Mouse (Mus musculus): ENCODE measurements around the gene Plekhm2.

Gene Plekhm2

DNA sequence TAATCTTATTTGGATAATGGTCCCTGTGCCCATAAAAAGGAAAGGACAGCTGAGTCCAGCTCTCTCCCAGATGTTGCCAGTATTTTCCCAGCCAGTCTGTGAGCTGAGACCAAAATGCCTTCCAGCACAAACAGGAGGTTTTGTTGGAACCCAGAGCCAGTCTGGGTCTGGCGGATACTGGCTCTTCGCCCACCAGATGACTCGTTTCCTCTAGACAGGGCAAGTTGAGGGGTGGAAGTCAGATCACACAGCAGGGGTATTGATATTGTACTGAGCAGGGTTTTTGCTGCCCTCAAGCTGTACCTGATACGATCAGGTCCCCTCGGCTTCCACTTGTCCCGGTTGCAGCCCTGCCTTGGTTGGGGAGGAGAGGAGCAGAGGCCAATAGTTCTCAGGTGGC, 55.2 kb downstream of the Plekhm2 start:
- ChIA-PET POLR2A (interaction anchor here in 1 of 4 experiments (0.6 to 1.9 kb wide), 4 partner anchors 9 to 1687 kb away, joined by 3 to 7 read pairs (median 3); partner anchors contain the start of gene Epha2), CTCF (interaction anchor here in 2 of 4 experiments (0.6 to 1.2 kb wide), 2 partner anchors 177 to 214 kb away, joined by 3 read pairs; no protein-coding TSS in a partner anchor)

DNA sequence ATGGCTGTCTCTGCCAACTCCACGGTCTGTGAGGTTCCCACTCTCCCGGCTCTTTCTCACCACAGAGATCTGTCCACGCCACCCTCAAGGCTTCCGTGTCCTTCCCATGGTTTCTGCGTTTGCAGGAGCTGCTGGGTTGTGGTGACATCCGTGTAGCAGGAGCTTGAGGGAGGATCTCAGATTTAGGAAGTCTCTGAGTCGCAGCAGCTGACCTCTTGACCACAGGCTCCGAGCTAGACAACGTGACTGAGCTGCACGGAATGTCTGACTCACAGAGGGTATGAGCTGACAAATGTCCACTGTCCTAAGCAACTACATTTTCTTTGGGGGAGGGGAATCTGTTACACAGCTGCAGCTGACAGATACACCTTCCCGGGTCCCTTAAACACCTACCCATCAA, 58.8 kb downstream of the Plekhm2 start, which contains the start of gene Fblim1:
Gene Fblim1, minus strand, starts transcription at position 236 of the 400 bp plus-strand sequence.
- ChIA-PET CTCF (interaction anchor here (1.0 to 5.0 kb wide), 8 partner anchors 9 to 175 kb away, joined by 3 to 28 read pairs (median 3); partner anchors contain the start of genes Tmem82 (in 2 of the 4) and Slc25a34 (in 1 of the 4)), POLR2A (interaction anchor here (0.6 to 9.7 kb wide), 19 partner anchors 8 to 1380 kb away, joined by 3 to 84 read pairs (median 3); partner anchors contain the start of genes Casp9 (in 1 of the 4) and Tmem82 (in 1 of the 4))

DNA sequence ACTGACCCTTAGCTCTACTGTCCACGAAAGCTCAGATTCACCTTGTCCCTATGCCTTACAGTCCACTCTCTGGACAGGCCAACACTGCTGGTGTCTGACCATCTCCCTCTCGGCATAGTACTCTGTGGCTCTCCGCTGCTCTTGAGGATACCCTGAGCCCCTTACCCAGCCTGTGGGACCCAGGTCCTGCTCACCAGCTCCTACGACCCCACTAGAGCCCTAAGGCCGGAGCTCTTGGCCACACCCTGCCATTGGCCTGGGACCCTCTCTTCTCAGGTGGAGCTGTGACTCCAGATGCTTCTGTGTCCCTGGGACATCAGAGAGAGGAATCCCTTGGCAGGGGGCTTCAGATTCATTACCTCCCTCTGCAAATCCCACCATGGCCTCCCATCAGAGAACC, 59.3 kb downstream of the Plekhm2 start:
- ChIA-PET POLR2A (interaction anchor here (0.6 to 9.7 kb wide), 15 partner anchors 10 to 1380 kb away, joined by 3 to 84 read pairs (median 3); partner anchors contain the start of genes Casp9 (in 1 of the 4) and Tmem82 (in 1 of the 4)), CTCF (interaction anchor here (1.0 to 5.0 kb wide), 8 partner anchors 10 to 174 kb away, joined by 3 to 28 read pairs (median 3); partner anchors contain the start of genes Tmem82 (in 2 of the 4) and Slc25a34 (in 1 of the 4))

DNA sequence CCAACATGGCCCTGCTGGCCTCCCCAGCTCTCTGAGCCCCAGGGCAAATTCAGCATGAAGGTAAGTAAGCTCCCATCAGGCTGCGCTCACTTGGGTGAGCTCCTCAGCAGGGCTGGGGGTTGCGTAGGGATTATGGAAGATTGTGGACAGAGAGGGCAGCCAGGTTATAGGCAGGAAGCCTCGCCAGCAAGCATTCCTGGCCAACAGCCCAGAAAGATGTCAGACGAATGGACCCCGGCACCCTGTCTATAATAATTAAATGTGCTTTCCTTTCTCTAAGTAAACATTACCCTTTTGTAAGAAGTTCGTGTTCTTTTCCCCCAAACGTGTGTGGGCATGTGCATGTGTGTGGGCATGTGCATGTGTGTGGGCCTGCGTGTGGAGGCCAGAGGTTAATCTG, 60.2 kb downstream of the Plekhm2 start:
- POLR2A ChIA-PET = interaction anchor here in 3 of 4 experiments (0.6 to 18.8 kb wide), 7 partner anchors 12 to 161 kb away, joined by 3 to 336 read pairs (median 6); partner anchors contain the start of gene Tmem82 (in 1 of the 3)

DNA sequence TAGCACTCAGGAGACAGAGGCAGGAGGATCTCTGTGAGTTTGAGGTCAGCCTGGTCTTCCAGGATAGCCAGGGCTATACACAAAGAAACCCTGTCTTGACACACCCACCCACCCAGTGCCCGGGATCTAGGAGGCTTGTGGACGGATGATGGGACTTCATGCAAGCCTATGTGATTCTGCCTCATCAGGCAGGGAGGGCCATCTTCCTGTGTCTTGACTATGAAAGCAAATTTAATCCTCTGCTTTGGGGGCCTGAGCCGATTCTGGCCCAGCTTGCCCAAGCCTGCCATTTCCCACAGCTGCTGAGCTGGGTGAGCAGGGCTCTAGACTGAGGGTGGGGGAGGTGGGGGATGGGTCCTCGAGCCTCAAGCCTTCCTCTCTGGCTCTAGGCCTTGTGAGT, 60.8 kb downstream of the Plekhm2 start:
- ChIA-PET POLR2A (interaction anchor here in 3 of 4 experiments (0.6 to 18.8 kb wide), 9 partner anchors 9 to 162 kb away, joined by 3 to 336 read pairs (median 5); partner anchors contain the start of gene Tmem82 (in 2 of the 3)), CTCF (interaction anchor here (0.6 to 5.0 kb wide), 6 partner anchors 12 to 350 kb away, joined by 3 to 28 read pairs (median 6); partner anchors contain the start of gene Tmem82 (in 1 of the 4))

More for the DNA sequence above, 60.2 kb downstream of the Plekhm2 start:
- CTCF ChIA-PET = interaction anchor here in 2 of 4 experiments (1.9 to 5.0 kb wide), 2 partner anchors 13 kb away, joined by 5 to 28 read pairs; partner anchors contain the start of gene Tmem82 (in 1 of the 2)

DNA sequence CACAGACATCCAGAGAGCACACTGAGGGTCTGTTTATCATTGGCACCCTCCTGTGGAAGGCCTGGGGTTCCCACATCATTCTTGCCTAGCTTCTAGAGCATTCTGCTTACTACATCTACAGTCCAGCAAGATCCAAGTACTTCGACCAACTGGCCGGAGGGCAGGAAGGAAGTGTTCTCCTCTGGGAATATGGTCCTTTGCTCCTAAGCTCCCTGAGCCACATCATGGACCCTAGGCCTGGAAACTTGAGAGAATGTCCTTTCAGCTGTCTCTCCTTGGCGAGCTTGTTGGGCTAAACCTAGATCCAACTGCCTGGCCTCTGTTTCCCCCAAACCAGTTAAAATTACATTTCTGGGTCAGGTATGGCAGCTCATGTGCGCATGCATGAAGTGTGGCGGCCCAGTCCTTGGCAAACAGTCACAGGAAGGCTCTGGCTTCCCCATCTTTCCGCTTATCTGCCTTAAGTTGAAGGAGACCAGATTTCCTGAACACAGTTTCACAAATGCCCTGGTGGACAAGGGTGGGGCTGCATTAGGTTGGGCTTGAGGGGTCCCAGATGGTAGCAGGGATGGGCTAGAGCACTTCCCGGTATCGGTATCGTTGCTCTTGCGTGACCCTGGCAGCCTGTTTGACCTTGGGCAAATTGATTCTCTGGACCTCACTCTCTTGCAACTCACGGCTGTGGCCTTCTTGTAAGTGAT, 62.0 kb downstream of the Plekhm2 start:
- ChIA-PET POLR2A (interaction anchor here (0.8 to 18.8 kb wide), 12 partner anchors 9 to 70 kb away, joined by 3 to 336 read pairs (median 5); partner anchors contain the start of gene Tmem82 (in 2 of the 4)), CTCF (interaction anchor here in 2 of 4 experiments (0.9 to 5.0 kb wide), 5 partner anchors 11 to 172 kb away, joined by 3 to 28 read pairs (median 4); partner anchors contain the start of gene Tmem82 (in 1 of the 2))

DNA sequence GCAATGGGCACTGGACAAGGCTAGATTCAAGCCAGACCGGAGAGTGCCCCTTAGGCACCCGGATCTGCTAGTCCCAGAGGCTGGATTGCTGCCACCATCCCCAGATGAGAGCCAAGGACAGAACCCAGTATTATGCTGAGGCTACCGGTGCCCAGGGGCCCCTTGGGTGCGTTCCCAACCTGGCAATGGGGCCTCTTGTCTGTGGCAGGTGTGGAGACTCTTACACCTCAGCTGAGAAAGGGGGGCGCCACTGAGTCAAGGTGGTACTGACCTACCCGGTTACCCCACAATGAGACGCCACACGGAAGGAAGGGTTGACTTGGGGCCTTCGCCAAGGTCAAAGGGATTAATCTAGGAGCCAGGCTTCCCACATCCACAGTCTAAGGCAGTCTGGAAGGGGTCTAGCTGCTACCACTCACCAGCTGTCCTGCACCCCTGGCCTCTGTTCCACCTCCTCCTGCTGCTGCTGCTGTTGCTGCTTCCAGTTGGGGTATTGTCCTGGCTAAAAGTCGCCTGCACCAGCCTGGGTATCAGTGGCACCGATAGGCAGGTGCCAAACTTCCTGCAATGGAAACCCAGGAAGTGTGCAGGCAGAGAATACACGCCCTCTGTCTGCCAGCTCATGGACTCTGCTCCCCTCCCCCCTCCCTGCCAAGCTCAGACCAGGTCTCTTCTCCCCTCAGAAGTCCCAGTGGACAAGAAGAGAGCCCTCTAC, 63.4 kb downstream of the Plekhm2 start:
- POLR2A ChIA-PET = interaction anchor here in 3 of 4 experiments (0.6 to 18.8 kb wide), 24 partner anchors 9 to 1044 kb away, joined by 3 to 336 read pairs (median 5); partner anchors contain the start of genes Tmem82 (in 3 of the 3), Casp9 (in 1 of the 3) and Slc25a34 (in 1 of the 3)
- CTCF ChIA-PET = interaction anchor here in 3 of 4 experiments (0.6 to 2.0 kb wide), 9 partner anchors 10 to 214 kb away, joined by 3 to 10 read pairs (median 3); partner anchors contain the start of gene Tmem82 (in 2 of the 3)

DNA sequence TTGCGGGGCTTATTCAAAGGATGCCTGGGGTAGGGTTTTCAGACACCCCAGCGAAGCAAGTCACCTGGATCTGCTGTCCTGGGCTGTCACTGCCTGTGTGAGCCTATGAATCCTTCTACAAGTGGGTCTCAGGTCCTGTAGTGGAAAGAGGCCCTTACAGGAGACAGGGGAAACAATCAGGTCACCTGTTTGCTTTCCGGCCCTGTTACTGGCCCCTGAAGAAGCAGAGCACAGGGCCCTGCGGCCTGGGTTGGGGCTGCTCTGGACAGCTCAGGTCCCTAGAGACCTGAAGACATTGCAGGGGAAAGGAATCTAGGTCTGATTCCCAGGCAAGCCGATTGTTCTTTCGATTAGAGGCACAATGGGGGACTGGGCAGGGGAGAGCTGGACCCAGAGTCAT, 64.3 kb downstream of the Plekhm2 start:
- ChIA-PET POLR2A (interaction anchor here (0.6 to 18.8 kb wide), 22 partner anchors 9 to 1043 kb away, joined by 3 to 336 read pairs (median 6); partner anchors contain the start of genes Tmem82 (in 2 of the 4), Casp9 (in 1 of the 4) and Slc25a34 (in 1 of the 4)), CTCF (interaction anchor here (0.7 to 2.0 kb wide), 8 partner anchors 9 to 213 kb away, joined by 3 to 10 read pairs (median 4); partner anchors contain the start of gene Tmem82 (in 1 of the 4))

DNA sequence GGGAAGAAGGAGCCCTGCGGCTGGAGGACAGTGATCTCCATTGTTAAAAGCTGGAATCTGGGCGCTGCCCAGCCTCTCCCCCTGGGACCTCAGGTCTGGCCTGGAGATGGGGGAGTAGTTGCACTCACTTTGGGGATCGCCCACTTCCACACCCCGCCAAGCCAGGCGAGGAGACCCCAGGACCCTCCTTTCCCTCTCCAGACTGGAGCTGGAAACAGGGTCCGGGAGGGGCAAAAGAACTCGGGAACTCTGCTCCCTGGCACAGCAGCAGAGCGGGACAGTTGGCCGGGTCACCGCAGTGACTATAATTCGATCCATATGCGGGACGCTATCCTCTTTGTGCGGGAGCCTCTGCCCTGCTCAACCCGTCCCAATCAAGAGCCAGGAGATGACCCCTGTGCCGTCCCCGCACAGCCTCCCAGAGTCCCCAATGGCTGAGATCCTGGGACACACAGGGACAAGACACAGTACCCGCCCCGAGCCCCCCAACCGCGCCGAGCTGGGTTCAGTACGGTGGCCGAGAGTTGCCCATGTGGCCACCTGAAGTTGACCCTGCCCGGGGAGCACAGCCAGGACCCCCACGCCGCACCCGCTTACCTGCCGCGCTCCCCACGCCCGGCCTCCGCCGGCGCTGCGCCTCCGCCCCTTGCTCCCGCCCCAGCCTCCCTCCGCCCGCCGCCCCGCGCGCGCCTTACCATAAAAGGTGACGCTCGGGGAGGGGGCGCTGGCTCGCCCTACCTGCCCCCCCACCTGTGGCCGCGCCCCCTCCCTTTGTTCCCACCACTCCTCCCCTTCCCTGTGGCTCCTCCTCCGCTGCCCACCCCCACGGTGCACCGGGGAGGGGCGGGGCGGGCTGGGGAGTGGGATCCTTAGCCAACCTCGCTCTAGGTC, 65.2 kb downstream of the Plekhm2 start:
- ChIA-PET POLR2A (interaction anchor here (0.6 to 18.8 kb wide), 40 partner anchors 8 to 472 kb away, joined by 3 to 336 read pairs (median 5); partner anchors contain the start of genes Tmem82 (in 3 of the 4), Slc25a34 (in 2 of the 4), Casp9 (in 1 of the 4) and Ddi2 (in 1 of the 4)), CTCF (interaction anchor here in 3 of 4 experiments (0.7 to 2.0 kb wide), 6 partner anchors 8 to 188 kb away, joined by 3 to 10 read pairs (median 6); partner anchors contain the start of gene Tmem82 (in 2 of the 3))

DNA sequence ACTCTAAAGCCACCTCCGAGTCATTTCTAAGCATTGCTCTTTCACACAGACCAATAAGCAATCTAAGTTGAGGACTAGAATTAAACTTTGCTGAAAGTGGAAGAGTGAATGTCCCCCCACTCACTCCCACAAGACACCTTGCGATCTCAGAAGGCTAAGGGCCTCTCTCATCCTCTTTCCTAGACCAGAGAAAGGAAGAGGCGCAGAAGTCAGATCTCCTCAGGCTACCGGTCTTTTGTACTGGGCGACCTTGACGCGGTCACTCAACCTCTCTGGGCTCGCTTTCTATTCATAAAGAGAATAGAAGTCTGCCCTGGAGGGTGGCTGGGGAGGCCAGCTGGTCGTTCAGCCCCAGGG, 65.8 kb downstream of the Plekhm2 start:
- ChIA-PET CTCF (interaction anchor here in 2 of 4 experiments (0.6 to 1.9 kb wide), 3 partner anchors 19 to 464 kb away, joined by 3 to 8 read pairs (median 5); partner anchors contain the start of gene Tmem82 (in 1 of the 2)), POLR2A (interaction anchor here (0.6 to 18.8 kb wide), 37 partner anchors 8 to 486 kb away, joined by 3 to 336 read pairs (median 5); partner anchors contain the start of genes Tmem82 (in 3 of the 4), Slc25a34 (in 2 of the 4), Casp9 (in 1 of the 4) and Ddi2 (in 1 of the 4))

DNA sequence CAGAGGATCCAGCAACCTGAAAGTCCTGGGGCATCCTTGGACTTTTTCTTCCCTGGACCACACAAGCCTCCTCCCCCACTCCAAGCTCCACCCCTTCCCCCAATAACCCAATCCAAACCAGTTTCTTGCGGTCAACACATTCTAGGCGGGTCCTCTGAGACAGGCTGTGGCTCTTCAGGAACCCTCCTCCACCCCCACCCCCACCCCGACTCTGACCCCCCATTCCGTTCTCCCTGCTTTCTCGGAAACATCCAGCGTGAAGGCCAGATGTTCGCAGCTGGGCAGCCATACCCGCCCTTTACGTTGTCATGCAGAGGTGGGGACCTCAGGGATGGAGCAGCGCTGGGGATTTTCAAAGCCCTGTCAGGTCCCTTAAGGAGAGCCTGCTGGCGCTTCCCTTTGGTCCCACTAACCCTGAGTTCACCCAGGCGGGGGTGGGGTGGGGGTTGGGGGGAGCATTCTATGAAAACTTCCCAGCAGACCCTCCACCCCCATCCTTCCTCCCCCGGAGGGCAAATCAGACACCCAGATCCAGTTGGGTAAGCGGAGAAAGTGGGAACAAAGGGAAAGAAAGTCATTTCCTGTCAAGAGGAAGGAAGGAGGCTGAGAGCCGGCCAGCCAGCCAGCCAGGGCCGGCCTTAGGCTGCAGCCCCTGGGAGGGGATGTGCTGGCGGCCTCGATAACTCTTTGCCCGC, 66.4 kb downstream of the Plekhm2 start:
- CTCF ChIA-PET = interaction anchor here (0.5 to 1.9 kb wide), 12 partner anchors 20 to 463 kb away, joined by 3 to 8 read pairs (median 4); partner anchors contain the start of gene Tmem82 (in 1 of the 4)
- POLR2A ChIA-PET = interaction anchor here (0.5 to 18.8 kb wide), 66 partner anchors 8 to 989 kb away, joined by 3 to 336 read pairs (median 4); partner anchors contain the start of genes Tmem82 (in 3 of the 4), Casp9 (in 2 of the 4), Slc25a34 (in 2 of the 4) and Ddi2 (in 1 of the 4)

DNA sequence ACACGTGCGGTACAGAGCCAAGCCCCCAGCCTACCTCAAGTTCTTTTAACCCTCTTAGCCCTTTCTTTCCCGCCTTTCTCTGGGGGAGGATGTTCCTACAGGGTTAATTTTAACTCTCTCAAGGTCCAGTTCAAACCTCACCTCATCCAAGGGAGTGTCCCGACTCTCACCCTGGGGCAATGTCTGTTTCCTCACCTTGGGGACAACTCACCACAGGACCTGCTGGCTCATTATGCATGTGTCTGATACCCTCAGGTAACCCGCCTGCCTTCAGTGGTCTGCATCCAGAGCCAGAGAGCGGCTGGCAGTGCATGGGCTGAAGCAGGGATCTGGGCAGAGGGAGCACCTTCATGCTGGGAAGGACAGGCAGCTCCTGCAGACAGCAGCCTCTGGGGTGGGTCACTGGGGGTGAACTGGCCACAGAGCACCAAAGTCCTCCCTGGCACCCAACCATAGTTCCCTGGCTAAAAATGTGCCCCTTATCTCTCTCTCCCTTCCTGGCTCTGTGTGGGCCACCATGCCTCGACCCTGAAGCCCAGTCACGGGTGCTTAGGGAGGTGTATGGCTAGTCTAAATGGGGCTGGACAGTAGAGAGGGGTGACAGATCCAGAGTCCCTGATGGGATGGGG, 67.9 kb downstream of the Plekhm2 start:
- POLR2A ChIA-PET = interaction anchor here in 3 of 4 experiments (0.7 to 18.8 kb wide), 8 partner anchors 10 to 197 kb away, joined by 3 to 336 read pairs (median 4); partner anchors contain the start of gene Casp9 (in 1 of the 3)
- CTCF ChIA-PET = interaction anchor here in 2 of 4 experiments (0.6 to 1.4 kb wide), 3 partner anchors 28 to 481 kb away, joined by 3 to 4 read pairs (median 3); no protein-coding TSS in a partner anchor

DNA sequence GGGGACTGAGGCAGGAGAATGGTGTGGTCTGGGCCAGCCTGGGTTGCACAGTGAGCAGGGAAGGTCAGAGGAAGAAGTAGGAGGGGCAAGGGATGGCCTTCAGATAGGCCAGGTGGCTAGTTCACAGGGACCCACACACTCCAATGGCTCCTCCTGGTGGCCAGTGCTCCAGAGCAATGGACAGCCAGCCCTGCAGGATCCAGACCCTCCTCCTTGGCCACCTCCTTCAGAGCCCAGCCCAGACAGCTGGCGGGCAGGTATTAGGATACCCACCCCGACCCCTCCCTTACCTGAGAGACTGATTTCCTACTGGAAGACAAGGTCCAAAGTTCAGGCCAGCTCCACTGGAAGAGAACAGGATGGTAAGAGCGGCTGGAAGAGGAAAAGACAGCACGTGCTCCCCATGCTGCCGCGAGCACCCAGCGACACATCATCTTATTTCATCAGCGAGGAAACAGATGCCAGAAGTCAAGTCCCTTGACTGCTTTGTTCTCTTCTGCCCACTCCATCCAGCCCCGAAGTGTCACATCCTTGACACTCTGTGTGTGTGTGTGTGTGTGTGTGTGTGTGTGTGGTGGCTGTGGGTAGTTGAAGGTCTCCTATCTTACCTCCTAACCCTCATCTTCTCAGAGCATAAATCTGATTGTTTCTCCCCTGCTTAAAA, 69.0 kb downstream of the Plekhm2 start:
- CTCF ChIA-PET = interaction anchor here in 3 of 4 experiments (0.6 to 1.4 kb wide), 13 partner anchors 23 to 237 kb away, joined by 3 to 6 read pairs (median 4); partner anchors contain the start of genes Slc25a34 (in 1 of the 3) and Tmem82 (in 1 of the 3)
- POLR2A ChIA-PET = interaction anchor here (0.5 to 18.8 kb wide), 19 partner anchors 11 to 317 kb away, joined by 3 to 336 read pairs (median 4); partner anchors contain the start of genes Tmem82 (in 2 of the 4), Casp9 (in 1 of the 4) and Spen (in 1 of the 4)

DNA sequence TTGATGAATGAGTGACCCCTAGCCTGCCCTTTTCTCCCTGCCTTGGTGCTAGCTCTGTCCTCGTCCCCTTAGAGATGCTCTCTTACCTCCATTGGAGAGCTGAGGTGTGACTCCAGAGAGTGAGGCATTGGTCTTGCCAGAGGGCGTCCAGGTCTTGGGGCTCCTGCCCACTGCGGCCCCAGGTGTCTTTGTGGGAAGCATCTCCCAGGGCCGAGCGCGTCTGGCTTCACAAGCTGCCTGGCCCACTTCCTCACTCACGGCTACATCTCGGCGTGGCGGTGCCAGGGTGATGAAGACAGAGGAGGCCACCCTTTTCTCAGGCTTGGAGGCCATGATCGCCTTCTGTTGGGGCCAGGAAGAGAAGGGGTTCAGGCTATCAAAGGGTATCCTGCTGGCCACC, 69.6 kb downstream of the Plekhm2 start:
- POLR2A ChIA-PET = interaction anchor here (0.5 to 18.8 kb wide), 17 partner anchors 10 to 316 kb away, joined by 3 to 336 read pairs (median 4); partner anchors contain the start of genes Tmem82 (in 2 of the 4), Casp9 (in 1 of the 4) and Spen (in 1 of the 4)
- CTCF ChIA-PET = interaction anchor here (0.5 to 1.4 kb wide), 13 partner anchors 23 to 208 kb away, joined by 3 to 6 read pairs (median 4); partner anchors contain the start of genes Slc25a34 (in 1 of the 4) and Tmem82 (in 1 of the 4)

Measured in embryonic stem cell, embryonic (primary cell).